Mouse (Mus musculus) cerebellum, postnatal 25 days (tissue): ENCODE data around the gene Dhx37.

ENCODE experiments used
- DNase-seq, 2 experiments: peaks; one replicate each; pipeline ENCODE4 v3.0.0; 2021; ENCODE audit warnings: mixed read lengths in 2 of 2

The Dhx37 gene

DNA sequence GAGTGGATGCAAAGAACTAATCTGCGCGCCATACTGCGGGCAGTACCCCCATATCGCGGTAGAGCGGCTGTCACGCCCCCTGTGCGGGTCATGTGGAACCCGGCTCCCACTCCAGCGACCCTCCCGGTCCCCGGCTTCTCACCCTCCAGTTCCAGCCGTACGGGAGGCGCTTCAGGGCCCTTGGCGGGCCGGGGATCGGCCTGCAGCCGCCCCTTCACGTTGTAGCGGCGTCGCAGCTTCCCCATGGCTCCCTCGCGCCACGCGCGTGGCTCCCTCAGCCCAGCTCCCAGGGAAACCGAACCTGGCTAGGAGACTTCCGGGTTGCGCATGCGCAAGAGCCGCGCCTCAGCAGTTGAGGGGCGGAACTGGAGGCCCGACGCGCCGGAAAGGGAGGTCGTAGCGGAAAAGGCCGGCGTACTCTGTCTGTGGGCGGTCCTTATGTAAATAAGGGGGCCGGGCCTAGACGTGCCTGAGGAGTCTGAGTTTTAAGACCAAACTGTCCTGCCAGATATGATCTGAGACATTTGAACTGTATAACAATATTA, at the start of gene Dhx37:
Gene Dhx37, minus strand, starts transcription at position 329 of the 545 bp plus-strand sequence.
- DNase-seq: peak; percentile 92 to 97

DNA sequence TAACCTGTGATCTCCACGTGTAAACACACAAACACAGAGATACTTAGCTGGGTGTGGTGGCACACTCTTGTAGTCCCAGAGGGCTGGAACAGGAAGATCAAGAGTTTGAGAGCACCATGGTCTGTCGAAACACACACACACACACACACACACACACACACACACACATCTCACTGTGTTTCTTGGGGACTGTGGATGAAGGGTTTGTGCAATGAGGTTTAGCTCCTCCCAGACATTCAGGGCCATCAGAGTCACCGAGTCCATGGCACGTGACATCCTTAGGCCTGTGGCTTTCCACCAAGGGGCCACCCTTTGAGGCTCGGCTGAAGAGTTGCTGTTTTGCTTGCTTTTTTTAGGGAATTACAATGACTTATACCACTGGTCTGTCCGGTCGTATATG, 48.6 kb upstream of the Dhx37 start:
- no peak for DNase-seq

DNA sequence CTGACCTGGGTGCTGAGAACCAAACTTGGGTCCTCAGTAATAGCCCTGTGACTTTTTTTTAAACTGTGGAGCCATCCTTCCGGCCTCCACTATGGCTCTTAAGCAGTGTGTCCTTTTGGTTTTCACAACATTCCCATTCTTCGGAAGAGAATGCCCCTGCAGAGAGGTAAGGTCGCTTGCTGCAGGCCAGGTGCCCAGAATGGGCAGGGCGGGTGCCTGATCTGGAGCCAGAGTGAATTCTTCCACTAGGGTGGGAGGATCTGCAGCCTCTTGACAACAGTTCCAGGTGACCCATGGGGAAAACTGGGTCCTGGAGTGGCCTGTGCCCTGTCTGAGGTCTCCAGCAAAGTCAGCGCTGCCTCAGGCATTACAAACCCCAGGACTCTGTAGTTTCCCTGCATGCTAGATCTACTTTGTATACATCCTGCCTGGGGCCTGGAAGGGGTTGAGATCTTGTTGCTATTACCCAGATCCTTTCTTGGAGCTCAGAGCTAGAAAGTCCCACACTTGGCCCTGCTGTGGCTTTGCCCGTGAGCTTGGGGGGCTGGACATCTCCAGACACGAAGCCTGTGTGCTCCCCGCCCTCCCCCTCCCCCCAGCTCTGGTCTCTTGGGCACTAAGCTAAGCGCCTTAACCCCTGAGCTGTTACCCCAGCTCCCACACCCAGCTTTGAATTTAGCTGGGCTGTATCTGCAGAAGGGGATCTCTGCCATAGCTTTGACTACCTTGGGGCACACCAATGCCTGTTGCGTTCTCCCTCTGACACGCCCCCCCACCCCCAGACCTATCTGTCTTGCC, 46.7 kb upstream of the Dhx37 start:
- no peak for DNase-seq

DNA sequence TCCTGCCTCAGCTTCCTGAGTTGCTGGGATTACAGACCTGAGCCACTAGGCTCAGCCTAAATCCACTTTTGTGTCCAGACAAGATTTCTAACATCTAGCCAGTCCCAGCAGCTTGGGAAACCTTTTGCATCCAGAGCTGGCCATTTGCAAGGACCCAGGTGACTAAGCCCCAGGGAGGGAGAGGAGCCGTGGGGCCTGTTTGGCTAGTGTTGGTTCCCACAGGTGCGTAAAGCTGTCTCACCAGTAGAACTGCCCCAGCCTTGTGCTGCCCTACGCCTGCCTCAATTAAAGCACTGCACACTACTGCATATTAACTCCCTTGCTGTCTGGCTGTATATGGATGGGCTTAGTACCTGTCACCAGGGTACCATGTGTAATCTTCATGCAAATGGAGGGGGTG, 45.5 kb upstream of the Dhx37 start:
- DNase-seq: no peak

DNA sequence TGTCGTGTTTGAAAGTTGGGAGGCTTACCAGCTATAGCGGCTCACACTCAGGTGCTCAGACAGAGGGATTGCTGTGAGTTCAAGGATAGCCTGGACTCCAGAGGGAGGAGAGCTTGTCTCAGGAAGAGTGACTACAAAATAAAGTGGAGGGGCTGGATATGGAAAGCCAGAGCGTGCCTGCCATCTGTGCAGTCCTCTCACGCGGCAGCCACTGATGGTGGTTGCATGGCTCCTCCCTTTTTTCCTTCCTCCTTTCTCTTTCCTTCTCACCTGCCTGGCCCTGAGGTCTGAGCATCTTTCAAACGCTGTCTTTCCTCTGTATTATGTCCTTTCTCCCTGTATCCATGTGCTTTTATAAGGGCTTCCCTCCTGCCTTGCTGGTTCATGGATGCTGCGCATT, 44.1 kb upstream of the Dhx37 start:
- DNase-seq: no peak

DNA sequence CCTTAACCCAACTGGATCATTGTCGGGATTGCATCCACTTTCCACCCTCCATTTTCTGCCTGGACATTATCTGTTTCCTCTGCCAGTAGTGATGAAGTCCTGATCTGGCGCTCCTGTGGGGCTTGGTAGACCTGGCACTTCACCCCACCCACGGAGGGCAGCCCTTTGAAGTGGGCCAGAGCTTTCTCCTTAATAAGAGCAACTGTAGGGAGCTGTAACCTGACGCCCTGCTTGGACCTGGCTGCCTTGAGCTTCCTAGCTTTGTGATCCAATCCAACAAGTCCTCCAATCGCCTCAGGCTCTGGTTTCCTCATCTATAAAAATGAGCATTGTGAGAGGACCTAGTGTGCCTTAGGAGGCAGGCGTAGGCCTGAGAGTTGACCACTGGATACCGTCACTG, 43.6 kb upstream of the Dhx37 start:
- DNase-seq: peak in 1 of 2 experiments; percentile 33

DNA sequence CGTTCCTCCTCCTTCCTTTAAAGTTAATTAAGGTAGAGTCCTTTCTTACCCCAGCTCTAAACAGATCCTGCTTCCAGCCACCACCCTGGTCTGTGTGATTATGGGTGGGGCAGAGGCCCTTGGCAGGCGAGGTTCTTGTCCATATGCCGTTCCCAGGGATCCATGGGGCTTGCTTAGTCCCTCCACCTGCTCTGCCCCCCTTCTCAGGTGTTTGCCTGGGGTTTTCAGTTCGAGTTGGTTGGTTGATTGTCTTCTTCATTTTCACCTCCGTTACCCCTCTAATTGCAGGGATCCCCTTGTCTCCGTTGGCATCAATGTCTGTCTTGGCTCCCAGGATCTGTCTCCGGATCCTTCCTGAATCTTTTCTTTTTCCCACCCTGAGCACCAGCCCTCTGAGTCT, 42.9 kb upstream of the Dhx37 start:
- DNase-seq: peak; percentile 67 to 73

DNA sequence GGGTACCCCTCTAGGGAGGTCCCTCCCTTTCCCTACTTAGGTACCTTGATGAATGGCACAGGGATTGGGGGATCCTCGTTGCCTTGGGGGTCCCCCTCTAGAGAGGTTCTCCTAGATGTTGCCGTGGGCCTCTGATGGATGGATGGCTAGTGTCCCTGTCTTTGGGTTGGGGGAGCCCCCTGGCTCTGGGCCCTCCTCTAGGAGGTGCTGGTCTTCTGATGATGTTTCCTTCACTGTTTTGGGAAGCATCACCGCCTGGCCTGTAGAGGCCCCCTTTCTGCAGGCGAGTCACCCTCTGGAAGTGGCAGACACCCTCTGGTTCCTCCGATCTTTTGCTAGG, 42.3 kb upstream of the Dhx37 start:
- DNase-seq: peak; percentile 54 to 57

DNA sequence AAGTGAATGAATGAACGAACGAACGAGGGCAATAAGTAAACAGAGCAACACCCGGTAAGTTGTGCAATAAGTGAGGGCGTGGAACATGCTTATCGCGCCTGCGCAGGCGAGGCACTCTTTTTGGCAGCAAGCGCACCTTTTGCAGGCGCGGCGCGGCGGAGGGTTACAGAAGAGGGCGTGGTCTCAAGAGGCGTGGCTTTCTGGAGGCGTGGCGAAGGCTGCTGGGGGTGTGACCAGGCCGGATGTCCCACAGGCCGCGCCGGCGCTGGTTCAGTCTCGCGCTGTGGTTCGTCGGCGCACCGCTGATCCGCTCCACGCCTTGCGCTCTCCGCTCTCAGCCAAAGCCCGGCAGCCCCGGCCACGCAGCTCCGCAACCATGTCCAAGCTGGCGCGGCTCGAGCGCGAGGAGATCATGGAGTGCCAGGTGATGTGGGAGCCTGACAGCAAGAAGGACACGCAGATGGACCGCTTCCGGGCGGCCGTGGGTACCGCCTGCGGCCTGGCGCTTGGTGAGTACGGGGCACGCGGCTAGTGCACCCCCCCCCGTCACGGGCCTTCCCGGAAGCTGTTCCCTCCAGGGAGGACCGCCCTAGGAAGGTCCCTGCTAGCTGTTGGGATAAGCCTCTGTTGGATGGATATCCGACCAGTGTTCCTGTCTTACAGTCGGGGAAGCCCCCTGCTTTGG, 41.8 kb upstream of the Dhx37 start, which contains the start of gene Aacs:
Gene Aacs, plus strand, starts transcription at position 214 of the 685 bp plus-strand sequence.
- peak; percentile 99 for DNase-seq

DNA sequence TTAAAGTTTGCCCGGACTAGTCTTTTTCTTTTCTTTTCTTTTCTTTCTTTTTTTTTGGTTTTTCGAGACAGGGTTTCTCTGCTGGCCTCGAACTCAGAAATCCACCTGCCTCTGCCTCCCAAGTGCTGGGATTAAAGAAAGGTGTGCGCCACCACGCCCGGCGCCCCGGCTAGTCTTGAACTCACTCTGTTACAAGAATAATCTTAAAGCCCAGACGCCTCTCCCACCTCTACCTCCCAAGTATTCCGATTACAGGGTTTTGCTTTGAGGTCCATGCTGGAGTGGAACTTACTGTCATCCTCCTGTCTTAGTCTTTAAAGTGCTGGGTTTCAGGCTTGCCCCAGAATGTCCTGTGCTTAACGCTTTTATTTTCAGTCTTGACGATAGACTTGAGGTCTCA, 41.1 kb upstream of the Dhx37 start:
- no peak for DNase-seq

DNA sequence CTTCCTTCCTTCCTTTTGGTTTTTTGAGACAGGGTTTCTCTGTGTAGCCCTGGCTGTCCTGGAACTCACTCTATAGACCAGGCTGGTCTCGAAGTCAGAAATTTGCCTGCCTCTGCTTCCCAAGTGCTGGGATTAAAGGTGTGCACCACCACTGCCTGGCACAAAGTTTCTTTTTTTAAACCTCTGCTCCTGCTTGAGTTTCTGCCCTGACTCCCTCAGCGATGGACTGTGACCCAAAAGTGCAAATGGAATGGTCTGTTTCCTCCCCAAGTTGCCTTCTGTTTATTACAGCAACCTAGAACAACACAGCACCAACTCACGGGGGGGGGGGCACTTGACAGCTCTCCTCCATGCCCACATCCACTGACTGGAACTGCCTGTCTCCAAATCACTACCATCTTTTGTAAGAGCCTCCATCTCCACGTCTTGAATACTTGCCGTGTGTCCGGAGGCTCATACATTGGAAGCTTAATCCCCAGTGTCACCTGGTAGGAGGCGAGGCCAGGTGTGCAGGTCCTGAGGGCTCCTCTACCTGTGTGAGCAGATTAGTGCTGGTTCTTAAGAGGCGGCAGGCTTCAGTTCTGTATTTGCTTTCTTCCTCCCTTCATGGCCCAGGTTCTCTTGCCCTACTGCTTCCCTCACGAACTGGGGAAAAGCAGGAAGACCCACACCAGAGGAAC, 39.0 kb upstream of the Dhx37 start:
- DNase-seq: no peak

DNA sequence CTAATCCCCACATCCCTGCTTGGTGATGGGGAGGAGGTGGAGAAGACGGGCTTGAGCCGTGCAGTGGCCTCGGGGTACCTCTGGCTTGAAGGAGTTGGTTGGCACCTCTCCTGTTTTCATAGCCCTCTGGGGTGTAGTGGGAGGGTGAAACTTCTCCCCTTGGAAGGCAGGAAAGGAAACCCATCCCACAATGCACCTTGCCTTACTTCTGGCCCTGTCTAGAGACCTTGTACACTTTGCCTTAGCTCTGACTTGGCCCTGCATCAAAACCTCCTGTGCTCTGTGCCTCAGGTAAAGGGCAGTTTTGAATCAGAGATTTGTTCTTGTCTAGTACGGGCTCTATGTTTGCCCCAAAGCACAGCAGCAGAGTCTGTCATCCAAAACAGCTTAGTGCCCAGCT, 36.8 kb upstream of the Dhx37 start:
- DNase-seq: no peak

DNA sequence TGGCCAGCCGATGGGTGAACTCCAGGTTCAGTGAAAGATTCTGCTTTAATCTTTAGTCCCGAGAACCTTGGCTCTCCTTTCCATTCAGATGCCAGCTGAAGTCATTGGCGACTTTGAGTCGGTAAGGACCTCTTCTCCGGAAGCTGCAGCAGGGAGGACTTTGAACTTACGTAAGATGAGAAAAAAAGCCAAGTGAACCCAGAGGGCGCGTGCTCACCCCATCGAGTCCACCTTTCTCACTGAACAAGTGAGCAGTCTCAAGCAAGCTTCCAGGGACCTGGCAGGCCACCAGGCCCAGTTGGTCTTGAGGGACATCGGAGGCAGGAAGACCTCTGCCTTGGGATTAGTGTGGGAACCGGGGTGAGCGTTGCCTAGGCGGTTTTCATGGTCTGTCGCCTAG, 33.3 kb upstream of the Dhx37 start:
- no peak for DNase-seq

DNA sequence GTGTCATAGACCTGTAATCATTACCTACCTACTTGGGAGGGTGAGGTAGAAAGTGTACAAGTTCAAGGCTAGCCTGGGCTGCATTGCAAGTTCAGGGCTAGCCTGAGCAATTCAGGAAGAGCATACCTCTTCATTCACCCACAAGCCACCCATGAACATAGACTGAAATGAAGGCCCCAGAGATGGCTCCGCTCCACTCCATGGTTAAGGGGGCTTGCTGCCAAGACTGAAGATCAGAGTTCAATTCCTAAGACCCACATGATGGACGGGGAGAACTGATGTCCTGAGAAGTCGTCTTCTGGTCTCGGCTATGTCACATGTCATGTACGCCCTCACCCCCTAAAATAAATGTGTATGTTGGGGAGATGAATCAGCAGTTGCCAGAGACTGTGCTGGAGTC, 32.6 kb upstream of the Dhx37 start:
- DNase-seq: no peak

DNA sequence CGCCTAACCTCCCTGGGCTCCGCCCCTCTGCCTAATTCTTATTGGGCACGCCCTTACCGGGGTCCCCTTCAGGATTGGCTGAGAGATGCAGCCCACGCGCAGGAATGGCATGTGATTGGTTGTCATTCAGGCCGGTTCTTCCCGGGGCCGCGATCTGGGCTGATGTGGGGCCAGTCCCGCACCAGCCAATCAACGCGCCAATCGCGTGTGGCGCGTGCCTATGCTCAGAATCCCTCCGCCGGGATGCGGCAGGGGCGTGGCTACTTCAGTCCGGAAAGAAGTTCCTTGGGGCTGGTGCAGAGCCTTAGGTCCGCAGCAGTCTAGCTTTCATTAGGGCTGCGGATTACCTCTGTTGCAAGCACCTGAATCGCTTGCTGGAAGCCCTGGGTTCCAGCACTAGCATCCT, 31.8 kb upstream of the Dhx37 start:
- peak; percentile 93 to 96 for DNase-seq

DNA sequence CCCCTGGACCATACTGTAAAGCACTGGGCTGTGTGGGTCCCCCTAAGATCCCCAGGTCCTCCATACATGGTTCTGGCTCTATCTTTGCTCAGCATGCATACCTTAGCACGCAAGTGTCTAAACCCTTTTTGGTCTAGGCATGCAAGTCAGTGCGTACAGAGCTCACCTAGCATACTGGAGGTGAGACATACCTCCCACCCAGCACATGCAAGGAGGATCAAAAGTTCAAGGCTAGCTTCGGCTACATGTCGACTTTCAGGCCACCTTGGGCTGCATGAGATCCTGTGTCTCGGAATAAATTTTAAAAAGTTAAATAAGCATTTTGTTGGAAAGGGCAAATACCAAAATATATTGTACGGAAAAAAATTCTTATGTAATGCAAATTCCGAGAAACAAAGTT, 31.3 kb upstream of the Dhx37 start:
- DNase-seq: no peak

DNA sequence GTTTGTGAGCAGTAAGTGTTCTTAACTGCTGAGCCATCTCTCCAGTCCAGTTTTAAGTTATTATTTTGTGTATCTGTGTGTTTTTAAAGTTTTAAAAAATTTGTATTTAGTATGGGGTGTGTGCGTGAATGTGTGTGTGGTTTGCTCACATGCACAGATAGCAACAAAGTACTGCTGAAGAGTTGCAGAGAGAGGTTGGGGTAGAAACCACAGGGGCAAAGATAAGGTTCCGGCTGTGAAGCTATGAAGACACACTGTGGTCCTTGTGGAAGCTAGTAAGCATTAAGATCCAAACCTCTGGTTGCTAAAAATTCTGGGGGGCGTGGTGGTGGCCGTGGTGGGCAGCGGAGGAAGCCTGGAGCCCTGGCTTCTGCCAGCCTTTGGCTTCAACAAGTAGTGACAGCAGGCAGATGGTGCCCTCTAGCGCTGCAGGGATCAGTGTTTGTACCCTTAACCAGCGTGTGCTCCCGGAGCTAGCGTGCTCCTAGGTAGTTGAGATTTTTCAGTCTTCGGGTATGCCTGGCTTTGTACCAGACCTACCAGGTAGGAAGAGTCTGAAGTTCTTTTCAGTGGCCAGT, 28.0 kb upstream of the Dhx37 start:
- peak; percentile 63 to 78 for DNase-seq

DNA sequence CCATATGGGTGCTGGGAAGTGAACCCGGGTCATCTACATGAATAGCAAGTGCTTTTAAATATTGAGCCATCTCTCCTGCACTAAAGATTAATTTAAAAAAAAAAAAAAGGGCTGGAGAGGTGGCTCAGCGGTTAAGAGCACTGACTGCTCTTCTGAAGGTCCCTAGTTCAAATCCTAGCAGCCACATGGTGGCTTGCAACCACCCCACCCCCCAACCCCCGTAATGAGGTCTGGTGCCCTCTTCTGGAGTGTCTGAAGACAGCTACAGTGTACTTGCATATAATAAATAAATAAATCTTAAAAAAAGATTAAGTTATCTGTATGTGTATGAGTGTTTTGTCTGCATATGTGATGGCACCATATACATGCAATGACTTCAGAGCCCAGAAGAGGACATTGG, 26.7 kb upstream of the Dhx37 start:
- DNase-seq: no peak

DNA sequence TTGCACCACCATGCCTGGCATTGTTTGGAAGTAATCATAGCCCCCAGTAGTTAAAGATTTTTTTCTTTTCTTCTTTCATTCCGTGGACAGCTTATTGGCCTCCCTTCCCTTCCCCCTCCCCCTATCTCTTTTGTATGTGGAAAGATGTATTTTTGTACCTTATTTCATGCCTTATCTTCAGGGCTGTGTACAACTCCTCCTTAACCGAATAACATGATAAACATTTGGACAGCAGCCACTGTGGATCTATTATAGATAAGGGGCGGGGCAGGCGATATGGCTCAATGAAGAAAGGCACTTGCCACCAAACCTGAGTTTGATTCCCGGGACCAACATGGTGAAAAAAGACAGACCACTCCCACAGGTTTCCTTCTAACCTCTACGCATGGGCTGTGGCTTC, 23.6 kb upstream of the Dhx37 start:
- DNase-seq: no peak

DNA sequence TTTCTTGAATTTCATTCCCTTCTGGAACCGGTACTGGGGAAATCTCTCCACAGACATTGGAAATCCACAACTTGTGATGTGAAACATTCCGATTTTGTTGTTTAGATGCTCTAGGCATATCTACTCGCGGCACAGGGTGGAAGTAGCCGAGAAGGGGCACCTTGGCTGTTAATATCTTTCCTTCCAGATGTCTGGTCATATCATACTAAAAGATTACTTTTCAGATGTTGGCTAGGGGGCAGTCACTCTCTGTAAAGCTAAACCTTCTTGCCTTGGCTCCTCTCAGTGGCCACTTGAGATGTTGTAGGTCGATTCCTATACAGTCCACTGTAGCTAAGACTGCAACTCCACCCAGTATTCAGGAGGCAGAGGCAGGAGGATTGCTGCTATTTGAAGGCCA, 22.2 kb upstream of the Dhx37 start:
- DNase-seq: no peak

DNA sequence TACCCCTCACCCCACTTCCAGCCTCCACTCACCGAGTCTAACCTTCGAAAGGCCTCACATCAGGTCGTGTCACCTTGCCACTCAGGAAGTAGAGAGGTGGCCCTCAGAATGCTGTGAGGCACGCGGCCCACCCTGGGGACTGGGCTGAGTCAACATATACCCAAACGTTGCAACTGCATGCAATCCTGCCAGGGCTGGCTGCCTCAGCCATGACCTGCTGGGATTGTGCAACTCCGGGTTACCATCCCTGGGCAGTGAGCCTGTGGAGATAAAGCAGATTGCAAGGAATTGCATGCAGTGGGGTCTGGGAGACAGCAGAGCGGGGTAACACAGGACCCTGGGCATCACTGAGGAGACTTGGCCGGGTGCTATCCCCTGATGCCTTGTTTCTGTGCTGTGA, 18.7 kb upstream of the Dhx37 start:
- no peak for DNase-seq

DNA sequence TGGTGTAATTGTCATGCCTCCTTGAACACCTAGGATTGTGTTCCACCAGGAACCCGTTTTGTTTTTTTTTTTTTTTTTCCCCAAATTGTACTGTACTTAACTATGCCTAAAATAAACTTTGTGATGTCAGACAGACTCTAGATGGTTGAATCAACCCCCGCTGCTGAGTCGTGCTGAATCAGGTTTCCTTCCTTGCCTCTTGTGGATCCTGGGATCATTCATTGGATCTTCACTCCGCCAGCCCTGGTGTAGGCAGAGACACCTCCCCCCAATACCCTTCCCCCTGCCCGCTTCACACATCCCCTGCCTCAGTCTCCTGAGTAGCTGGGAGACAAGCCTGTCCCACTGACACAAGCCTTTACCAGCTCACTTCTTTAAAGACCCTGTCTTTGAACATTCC, 15.4 kb upstream of the Dhx37 start:
- no peak for DNase-seq

DNA sequence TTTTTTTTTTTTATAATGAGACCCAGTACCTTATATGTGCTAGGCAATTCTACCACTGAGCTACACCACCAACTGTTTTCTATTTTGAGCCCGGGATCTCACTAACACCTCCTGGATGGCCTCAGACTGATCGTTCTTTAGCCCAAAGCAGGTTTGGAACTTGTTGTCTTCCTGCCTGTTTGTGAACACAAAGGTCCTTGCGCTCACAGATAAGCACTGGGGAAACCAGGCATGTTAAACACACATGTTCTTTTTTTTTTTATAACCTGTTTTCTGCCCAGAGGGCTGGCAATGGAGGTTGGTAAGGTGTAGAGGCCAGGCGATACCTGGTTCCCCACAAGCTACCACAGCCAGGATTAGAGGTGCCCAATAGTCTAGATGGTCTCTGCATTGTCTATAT, 14.7 kb upstream of the Dhx37 start:
- DNase-seq: no peak
